In the genomic region with DNA sequence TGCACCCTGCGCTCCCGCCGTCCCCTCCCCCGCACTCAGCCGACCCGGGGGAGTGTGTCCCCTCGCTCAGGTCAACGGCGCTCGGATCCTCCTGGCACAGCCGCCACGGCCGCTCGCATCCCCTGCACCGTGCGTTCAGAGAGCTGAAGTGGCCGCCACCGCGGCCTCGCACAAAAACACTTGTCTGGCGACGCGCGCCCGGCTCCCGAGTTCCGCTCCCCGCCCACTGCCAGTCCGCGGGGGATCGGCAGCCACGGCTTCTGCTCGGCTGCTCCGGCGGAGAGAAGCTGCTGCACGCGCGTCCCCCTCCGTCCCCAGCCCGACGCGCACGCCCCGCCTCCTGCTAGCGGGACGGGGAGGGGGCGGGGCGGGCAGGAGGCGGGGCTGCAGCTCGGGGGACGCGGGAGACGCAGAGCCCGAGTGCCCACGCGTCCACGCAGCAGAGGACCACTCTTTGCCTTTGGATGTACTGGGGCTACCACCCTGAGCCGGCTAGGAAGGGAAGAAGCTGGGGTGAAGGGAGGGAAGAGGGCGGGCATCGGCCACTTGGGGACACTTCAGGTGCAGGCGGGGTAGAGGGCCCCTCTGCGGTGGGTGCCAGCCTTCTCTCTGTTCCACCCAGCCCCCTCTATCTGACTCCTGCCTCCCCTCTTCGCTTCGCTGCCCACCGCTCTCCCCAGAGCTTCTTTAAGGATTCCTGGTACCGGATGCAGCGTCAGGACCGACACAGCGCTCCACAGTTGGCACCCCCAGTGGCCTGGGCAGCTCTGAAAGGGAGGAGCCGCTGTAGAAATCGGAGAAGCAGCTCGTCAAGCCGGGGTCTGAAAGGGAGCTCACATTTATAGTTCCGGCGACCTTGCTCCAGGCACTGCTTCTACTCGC, we compare ENCODE assay signal across 8 mouse cellular contexts. TPM values are rescaled to one million over a fixed set of nuclear protein-coding genes. Genes with fewer than 3 reads are reported as not detected.
DNase-seq lines count a peak whose midpoint lies in the region; ATAC-seq lines count a peak whose summit lies in the region.

A gene (minus strand): TSS at position 291 of the 882 bp plus-strand sequence.

- peak within 1 kb of the TSS; percentile 54 for H3K27ac ChIP-seq in intestine, embryonic 16.5 days (ENCODE audit: low read length)

- H3K27me3 ChIP-seq in intestine, embryonic 16.5 days (replicated peaks; ENCODE audit: control insufficient read depth, insufficient read depth, low read length), result peaks cover 45% of the 10 kb centered on the region

- H3K4me2 ChIP-seq in intestine, embryonic 16.5 days (ENCODE audit: low read depth, low read length), result peak within 1 kb of the TSS; percentile 99

- peak; percentile 68 for ATAC-seq in granulocyte monocyte progenitor cell, adult 5-6 weeks (replicated peaks; ENCODE audit: poor library complexity, severe bottlenecking)
- ATAC-seq in intestine, embryonic 16.5 days, result peak; percentile 81
- ATAC-seq in erythroid progenitor cell, adult 5-6 weeks (replicated peaks; ENCODE audit: low FRiP score, poor library complexity, severe bottlenecking), result no peak

- peak within 1 kb of the TSS; percentile 76 for H3K4me3 ChIP-seq in intestine, embryonic 16.5 days (ENCODE audit: low read length)

- peak within 1 kb of the TSS; percentile 76 for H3K9ac ChIP-seq in intestine, embryonic 16.5 days (ENCODE audit: low read depth, low read length)

- no peaks in the 10 kb centered on the region for H3K9me3 ChIP-seq in intestine, embryonic 16.5 days (ENCODE audit: control insufficient read depth, low read length)

- WGBS in intestine, embryonic 16.5 days, result under 1% methylated on average over 72 of the region's 76 CpGs

- peaks cover 14% of the 10 kb centered on the region for H3K4me1 ChIP-seq in intestine, embryonic 16.5 days (ENCODE audit: control insufficient read depth, insufficient read depth, low read length)

- DNase-seq in adrenal gland, postnatal 14 days, result peak; percentile 88
- peak; percentile 90 for DNase-seq in embryo, embryonic 11 days
- peak; percentile 87 to 93 for DNase-seq in left cerebral cortex, postnatal 36 days (ENCODE audit: low spot score in 2 of 2)
- DNase-seq in mesoderm, embryonic 11.5 days (ENCODE audit: low read depth, low spot score), result peak; percentile 81
- peak; percentile 78 to 84 for DNase-seq in right cerebral cortex, postnatal 36 days (ENCODE audit: low spot score in 2 of 2)

- no peaks in the 10 kb centered on the region for H3K36me3 ChIP-seq in intestine, embryonic 16.5 days (ENCODE audit: control insufficient read depth, insufficient read depth, low read length)

- intact Hi-C loops in left cerebral cortex, postnatal 36 days (cut with DNase I), result loop anchor here (2.0 to 5.0 kb wide), 4 partner anchors 35 to 215 kb away; no protein-coding TSS in a partner anchor

RNA-seq across cellular contexts. Expression of the gene that starts here (rescaled TPM):
- 13.7 and 14.3 TPM in 2 replicates for total RNA-seq in adrenal gland, postnatal 14 days (2021)
- total RNA-seq in granulocyte monocyte progenitor cell, adult 5-6 weeks (2014; fragmentation: Nextera tagmentation), result not detected in 2 replicates
- not detected in 2 replicates for total RNA-seq in granulocyte monocyte progenitor cell, adult 5-6 weeks (2017)
- 4.0 and 4.1 TPM in 2 replicates for polyA plus RNA-seq in intestine, embryonic 16.5 days (2015; fragmentation: Nextera tagmentation; extraction: Ambion mirVana)
- 100 to 1,000 TPM in 1 of 2 experiments, 10 to 100 TPM in 1; 95.3 to 117 TPM for total RNA-seq in left cerebral cortex, postnatal 36 days (2021)
- total RNA-seq in erythroid progenitor cell, adult 5-6 weeks (2015; ENCODE audit: low replicate concordance), result not detected in 2 replicates
- not detected in 2 replicates for total RNA-seq in erythroid progenitor cell, adult 5-6 weeks (2017; ENCODE audit: low replicate concordance)

Comparison
In these comparisons a context has a peak if more than half of its experiments do, and no peak if none do; other contexts are left out.
1. RNA of the gene that starts here (total RNA-seq): 95.3 to 117 TPM in left cerebral cortex, postnatal 36 days and 13.7 to 14.3 TPM in adrenal gland, postnatal 14 days; not detected in granulocyte monocyte progenitor cell, adult 5-6 weeks and not detected in erythroid progenitor cell, adult 5-6 weeks; every median in the first group is over 10 times any median in the second.
2. Peak in ATAC-seq in granulocyte monocyte progenitor cell, adult 5-6 weeks; RNA of the gene not detected or under 1 TPM.
3. Peak in every context shown above with its lines, with median percentiles within 50 percentile points of each other: DNase-seq.